Mouse (Mus musculus) heart, postnatal 4 days (tissue): Measurements from ENCODE around the gene Vmn1r127. TPM values are rescaled to one million over a fixed set of nuclear protein-coding genes. Genes with fewer than 3 reads are reported as not detected.
"Not testable (repeated sequence)": the region's sequence is repeated elsewhere in the genome, so short reads cannot be mapped to it uniquely, and the experiment has no call there.

Experiments used
- DNase-seq: peaks from one replicate; pipeline ENCODE4 v3.0.0; 2021
- total RNA-seq, 2 experiments: library from RNA; stranded (reverse); gene quantifications; 2 replicates each; pipeline ENCODE4 v1.2.3; 2021

The Vmn1r127 gene
- total RNA-seq: not detected

- DNase-seq: not testable (repeated sequence)
Observed at GRCm38 (mm10) chr7:21319761-21320160, at the start of gene Vmn1r127. Vmn1r127 (minus strand) TSS chr7:21319861.

- not testable (repeated sequence) for DNase-seq
Observed at GRCm38 (mm10) chr7:21361191-21361590, 41.5 kb upstream of the Vmn1r127 start, which contains the start of gene Vmn1r129. Vmn1r129 (minus strand) TSS chr7:21361291.

- DNase-seq: not testable (repeated sequence)
Observed at GRCm38 (mm10) chr7:21349073-21349472, 29.4 kb upstream of the Vmn1r127 start, which contains the start of gene Vmn1r128. Vmn1r128 (plus strand) TSS chr7:21349373.

- not testable (repeated sequence) for DNase-seq
Observed at GRCm38 (mm10) chr7:21301367-21301766, 18.3 kb downstream of the Vmn1r127 start, which contains the start of gene Vmn1r126. Vmn1r126 (minus strand) TSS chr7:21301467.

GRCm38 (mm10) chr7:21271879-21272278 lies 47.8 kb downstream of the Vmn1r127 start, which contains the start of gene Vmn1r125:
Vmn1r125 (plus strand) TSS chr7:21272179.
- not testable (repeated sequence) for DNase-seq

Other genes starting within 250 kb of the Vmn1r127 start
- not detected for gene Vmn1r121, start 221.3 kb downstream of the Vmn1r127 start, total RNA-seq
- not detected for gene Vmn1r122, start 185.7 kb downstream of the Vmn1r127 start, total RNA-seq
- not detected for gene Vmn1r123, start 157.7 kb downstream of the Vmn1r127 start, total RNA-seq
- gene Gm5157, start 129.4 kb downstream of the Vmn1r127 start, total RNA-seq: not detected
- not detected for gene Vmn1r124, start 59.2 kb downstream of the Vmn1r127 start, total RNA-seq
- not detected for gene Vmn1r125, start 47.7 kb downstream of the Vmn1r127 start, total RNA-seq
- gene Vmn1r126, start 18.4 kb downstream of the Vmn1r127 start, total RNA-seq: not detected
- not detected for gene Vmn1r128, start 29.5 kb upstream of the Vmn1r127 start, total RNA-seq
- gene Vmn1r129, start 41.4 kb upstream of the Vmn1r127 start, total RNA-seq: not detected
- gene Gm6882, start 112.9 kb upstream of the Vmn1r127 start, total RNA-seq: not detected
- not detected for gene Vmn1r130, start 191.9 kb upstream of the Vmn1r127 start, total RNA-seq
- not detected for gene Vmn1r131, start 226.2 kb upstream of the Vmn1r127 start, total RNA-seq